Mouse (Mus musculus) heart, postnatal 0 days (tissue): ENCODE data around the gene Adamts6.

Source experiments
- CTCF ChIP-seq: IDR thresholded peaks from 2 replicates; pipeline ENCODE4 v1.5.1; 2016; ENCODE audit warnings: antibody characterized with exemption, control low read depth, low read depth
- EP300 ChIP-seq: IDR thresholded peaks from 2 replicates; pipeline ENCODE4 v1.6.1; 2016; ENCODE audit warnings: antibody characterized with exemption, low read depth

GRCm38 (mm10) chr13:104288226-104288859 lies 708 bp downstream of the Adamts6 start:
- no peak for TF ChIP-seq CTCF
- TF ChIP-seq EP300 = no peak
